Mouse (Mus musculus) T-helper 2 cell (primary cell): ENCODE measurements around the gene Dnaaf1.

Experiments
- in situ Hi-C: fragments of 300-600 bp; cut with MboI, MseI; formaldehyde crosslinking; loops from one replicate; pipeline ENCODE4 v1.15.1; 2025; ENCODE audit warnings: high pct_unique_total_duplicates

The Dnaaf1 gene

GRCm38 (mm10) chr8:119620848-119621465 lies 45.9 kb downstream of the Dnaaf1 start:
- in situ Hi-C loops, result no loop called here

GRCm38 (mm10) chr8:119622555-119622954 lies 47.5 kb downstream of the Dnaaf1 start:
- in situ Hi-C loops, result no loop called here

- in situ Hi-C loops, result no loop called here
Measured at GRCm38 (mm10) chr8:119623061-119623460, 48.0 kb downstream of the Dnaaf1 start.

GRCm38 (mm10) chr8:119623744-119624143 lies 48.7 kb downstream of the Dnaaf1 start:
- in situ Hi-C loops, result no loop called here

- in situ Hi-C loops, result no loop called here
Measured at GRCm38 (mm10) chr8:119624916-119625315, 49.9 kb downstream of the Dnaaf1 start.

- in situ Hi-C loops, result no loop called here
Measured at GRCm38 (mm10) chr8:119625788-119626187, 50.8 kb downstream of the Dnaaf1 start.

GRCm38 (mm10) chr8:119627199-119627598 lies 52.2 kb downstream of the Dnaaf1 start:
- in situ Hi-C loops, result no loop called here

GRCm38 (mm10) chr8:119627613-119628359 lies 52.8 kb downstream of the Dnaaf1 start:
- in situ Hi-C loops, result no loop called here

GRCm38 (mm10) chr8:119630841-119631240 lies 55.8 kb downstream of the Dnaaf1 start:
- in situ Hi-C loops, result no loop called here

- in situ Hi-C loops, result no loop called here
Measured at GRCm38 (mm10) chr8:119632246-119632645, 57.2 kb downstream of the Dnaaf1 start.

GRCm38 (mm10) chr8:119632909-119633308 lies 57.9 kb downstream of the Dnaaf1 start:
- in situ Hi-C loops, result no loop called here

- in situ Hi-C loops, result no loop called here
Measured at GRCm38 (mm10) chr8:119634616-119635336, 59.7 kb downstream of the Dnaaf1 start.

- in situ Hi-C loops, result no loop called here
Measured at GRCm38 (mm10) chr8:119635378-119635777, 60.3 kb downstream of the Dnaaf1 start, which contains the start of gene Kcng4. Kcng4 (minus strand) TSS chr8:119635680.

- in situ Hi-C loops, result no loop called here
Measured at GRCm38 (mm10) chr8:119635958-119636357, 60.9 kb downstream of the Dnaaf1 start.

GRCm38 (mm10) chr8:119636766-119637165 lies 61.7 kb downstream of the Dnaaf1 start:
- in situ Hi-C loops, result no loop called here

- in situ Hi-C loops, result no loop called here
Measured at GRCm38 (mm10) chr8:119637381-119637780, 62.3 kb downstream of the Dnaaf1 start.

GRCm38 (mm10) chr8:119638261-119638660 lies 63.2 kb downstream of the Dnaaf1 start:
- in situ Hi-C loops, result no loop called here

- in situ Hi-C loops, result no loop called here
Measured at GRCm38 (mm10) chr8:119639798-119640197, 64.8 kb downstream of the Dnaaf1 start.

GRCm38 (mm10) chr8:119641058-119641457 lies 66.0 kb downstream of the Dnaaf1 start:
- in situ Hi-C loops, result no loop called here

GRCm38 (mm10) chr8:119642960-119643359 lies 67.9 kb downstream of the Dnaaf1 start:
- in situ Hi-C loops, result no loop called here

- in situ Hi-C loops, result no loop called here
Measured at GRCm38 (mm10) chr8:119644429-119644960, 69.5 kb downstream of the Dnaaf1 start.

GRCm38 (mm10) chr8:119644981-119645597 lies 70.1 kb downstream of the Dnaaf1 start:
- in situ Hi-C loops, result no loop called here
